Mouse (Mus musculus) megakaryocyte-erythroid progenitor cell, adult 5-6 weeks (primary cell): ENCODE data around the gene Ndufc2. TPM values are rescaled to one million over a fixed set of nuclear protein-coding genes. Genes with fewer than 3 reads are reported as not detected.

ENCODE experiments used
- total RNA-seq, 2 experiments: library from RNA; stranded (forward) in 1 of 2; stranded (reverse) in 1 of 2; fragments of 200-1000, 215-1000 nt in 1 of 2; fragments of >200 nt in 1 of 2; fragmentation: Nextera tagmentation in 1 of 2; gene quantifications; 2 replicates each; pipeline ENCODE4 v1.2.3; 2014 to 2017

Ndufc2 gene
- total RNA-seq, 2 experiments from 2014 or later, result 266 to 388 TPM

Other genes with a start within 250 kb of the Ndufc2 start
- 0.44 and 2.9 TPM in 2 replicates for gene Usp35, start 68.0 kb upstream of the Ndufc2 start, total RNA-seq (2014; fragmentation: Nextera tagmentation)
- gene Usp35, start 68.0 kb upstream of the Ndufc2 start, total RNA-seq (2017), result not detected in 2 replicates
- gene Kctd21, start 67.7 kb upstream of the Ndufc2 start, total RNA-seq (2014; fragmentation: Nextera tagmentation), result 0.69 and 1.6 TPM in 2 replicates
- 0.76 and 1.7 TPM in 2 replicates for gene Kctd21, start 67.7 kb upstream of the Ndufc2 start, total RNA-seq (2017)
- 67.6 and 71.5 TPM in 2 replicates for gene Alg8, start 28.4 kb upstream of the Ndufc2 start, total RNA-seq (2014; fragmentation: Nextera tagmentation)
- gene Alg8, start 28.4 kb upstream of the Ndufc2 start, total RNA-seq (2017), result 35.9 and 46.3 TPM in 2 replicates
- gene Thrsp, start 17.7 kb downstream of the Ndufc2 start, total RNA-seq (2014; fragmentation: Nextera tagmentation), result not detected in 2 replicates
- gene Thrsp, start 17.7 kb downstream of the Ndufc2 start, total RNA-seq (2017), result not detected in 2 replicates
- 8.5 and 10.1 TPM in 2 replicates for gene Kctd14, start 51.3 kb downstream of the Ndufc2 start, total RNA-seq (2014; fragmentation: Nextera tagmentation)
- 2.8 and 4.4 TPM in 2 replicates for gene Kctd14, start 51.3 kb downstream of the Ndufc2 start, total RNA-seq (2017)
- gene Ints4, start 81.0 kb downstream of the Ndufc2 start, total RNA-seq (2014; fragmentation: Nextera tagmentation), result 42.6 and 71.6 TPM in 2 replicates
- 51.3 and 74.9 TPM in 2 replicates for gene Ints4, start 81.0 kb downstream of the Ndufc2 start, total RNA-seq (2017)
- gene Aamdc, start 179.5 kb downstream of the Ndufc2 start, total RNA-seq (2014; fragmentation: Nextera tagmentation), result 10.9 and 15.9 TPM in 2 replicates
- 36.3 and 43.2 TPM in 2 replicates for gene Aamdc, start 179.5 kb downstream of the Ndufc2 start, total RNA-seq (2017)
- gene Rsf1, start 179.9 kb downstream of the Ndufc2 start, total RNA-seq (2014; fragmentation: Nextera tagmentation), result 21.4 and 24.5 TPM in 2 replicates
- gene Rsf1, start 179.9 kb downstream of the Ndufc2 start, total RNA-seq (2017), result 25.9 and 50.3 TPM in 2 replicates